Mouse (Mus musculus) urinary bladder, postnatal 36 days (tissue): Measurements from ENCODE around the gene Tmod4.

Source experiments
- DNase-seq, 2 experiments: peaks; one replicate each; pipeline ENCODE4 v3.0.0; 2022; ENCODE audit warnings: low spot score in 2 of 2, mixed read lengths in 1 of 2

The Tmod4 gene

DNA sequence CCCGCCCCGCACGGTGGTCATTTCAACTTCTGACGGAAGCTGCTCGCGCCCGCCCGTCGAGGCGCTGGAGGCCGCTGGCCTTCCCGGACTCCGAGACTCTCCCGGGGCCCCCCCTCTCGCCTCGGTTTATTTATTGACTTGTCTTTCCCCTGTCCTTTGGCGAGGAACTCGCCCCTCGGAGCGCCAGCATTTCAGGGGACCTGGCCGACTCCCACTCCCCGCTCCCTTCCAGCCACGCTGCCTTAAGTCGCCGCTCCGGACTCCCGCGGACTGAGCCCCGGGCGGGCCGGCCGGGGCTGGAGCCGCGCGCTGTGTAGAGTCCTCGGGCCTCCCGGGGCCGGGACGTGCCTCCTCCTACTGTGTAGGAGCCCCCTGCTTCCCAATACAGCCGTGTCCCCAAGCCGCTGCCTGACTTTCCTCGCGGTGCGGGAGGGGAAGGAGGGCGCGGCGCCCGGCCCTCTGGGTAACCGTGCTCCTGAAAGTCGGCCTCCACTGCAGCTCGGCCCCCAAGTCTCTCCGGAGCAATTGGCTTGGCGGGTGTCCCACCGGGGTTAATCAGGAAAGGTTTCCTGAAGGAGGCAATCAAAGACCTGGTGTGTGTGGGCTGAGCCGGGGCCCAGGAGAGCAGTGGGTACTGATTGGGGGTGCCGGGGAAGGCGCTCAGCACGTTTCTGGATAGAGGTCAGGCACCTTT, 49.1 kb downstream of the Tmod4 start:
- DNase-seq = no peak

DNA sequence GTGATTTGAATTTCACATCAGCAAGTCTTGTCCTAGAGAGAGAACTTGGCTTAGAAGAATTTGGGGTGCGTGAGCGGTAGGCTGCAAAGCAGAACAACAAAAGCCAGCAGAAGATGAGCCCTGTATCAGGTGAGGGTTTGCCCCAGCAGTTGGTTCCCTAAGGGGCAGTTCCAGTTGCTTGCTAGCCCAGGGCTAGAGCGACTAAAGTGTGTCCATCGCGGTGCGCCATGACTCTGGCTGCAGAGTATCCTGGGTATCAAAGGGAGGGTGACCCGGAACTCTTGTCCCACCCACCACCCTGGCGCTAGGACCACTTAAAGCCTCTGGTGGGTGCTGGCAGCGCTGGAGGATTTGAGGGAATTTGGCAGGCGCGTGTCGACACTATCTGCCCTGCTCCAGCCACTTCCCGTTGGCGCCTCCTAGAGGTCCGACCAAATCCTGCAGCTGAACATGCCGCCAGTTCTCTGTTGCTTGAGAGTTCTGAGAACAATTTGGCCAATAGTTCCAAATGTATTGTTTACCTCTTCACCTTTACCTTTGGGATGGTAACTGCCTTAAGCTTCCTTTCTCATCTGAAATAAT, 49.8 kb downstream of the Tmod4 start:
- peak; percentile 81 for DNase-seq

DNA sequence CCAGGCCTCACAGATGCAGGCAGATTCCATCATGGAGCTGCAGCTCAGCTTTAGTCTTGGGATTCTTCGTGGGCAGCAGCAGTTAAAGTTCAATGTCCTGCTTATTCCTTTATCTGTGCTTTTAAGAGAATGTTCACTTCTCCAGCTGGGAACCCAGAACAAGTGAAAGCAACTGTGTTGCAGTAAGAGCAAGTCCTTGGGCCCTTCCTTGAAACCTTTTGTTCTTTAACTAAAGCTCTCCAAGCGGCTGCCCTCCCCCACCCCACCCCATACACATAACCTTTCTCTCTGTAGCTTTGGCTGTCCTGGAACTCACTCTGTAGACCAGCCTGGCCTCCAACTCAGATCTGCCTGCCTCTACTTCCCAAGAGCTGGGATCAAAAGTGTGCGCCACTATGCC, 52.2 kb downstream of the Tmod4 start:
- no peak for DNase-seq

DNA sequence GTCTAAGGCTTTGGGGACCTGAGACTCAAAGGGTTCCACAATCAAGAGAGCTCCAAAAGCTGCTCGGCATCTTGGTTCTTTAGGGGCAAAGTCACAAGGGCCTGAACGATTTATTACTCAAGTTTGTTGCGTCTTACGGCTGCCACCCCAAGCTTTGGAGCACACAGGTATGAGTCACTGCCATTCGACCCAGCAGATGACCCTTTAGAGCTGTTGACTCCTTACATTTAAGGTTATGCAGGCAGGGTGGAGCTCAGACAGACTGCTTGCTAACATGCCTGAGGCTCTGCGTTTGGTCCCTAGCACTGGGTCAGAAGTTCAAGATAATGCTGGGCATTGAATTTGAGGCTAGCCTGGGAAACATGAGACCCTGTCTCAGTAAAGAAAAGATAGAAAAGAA, 53.3 kb downstream of the Tmod4 start:
- DNase-seq = no peak
